Mouse (Mus musculus): ENCODE results near the gene Ctnnd2. TPM values are rescaled to one million over a fixed set of nuclear protein-coding genes. Genes with fewer than 3 reads are reported as not detected.

Gene Ctnnd2
- total and polyA plus RNA-seq, 3 experiments: 0.16 TPM; not detected in 2

DNA sequence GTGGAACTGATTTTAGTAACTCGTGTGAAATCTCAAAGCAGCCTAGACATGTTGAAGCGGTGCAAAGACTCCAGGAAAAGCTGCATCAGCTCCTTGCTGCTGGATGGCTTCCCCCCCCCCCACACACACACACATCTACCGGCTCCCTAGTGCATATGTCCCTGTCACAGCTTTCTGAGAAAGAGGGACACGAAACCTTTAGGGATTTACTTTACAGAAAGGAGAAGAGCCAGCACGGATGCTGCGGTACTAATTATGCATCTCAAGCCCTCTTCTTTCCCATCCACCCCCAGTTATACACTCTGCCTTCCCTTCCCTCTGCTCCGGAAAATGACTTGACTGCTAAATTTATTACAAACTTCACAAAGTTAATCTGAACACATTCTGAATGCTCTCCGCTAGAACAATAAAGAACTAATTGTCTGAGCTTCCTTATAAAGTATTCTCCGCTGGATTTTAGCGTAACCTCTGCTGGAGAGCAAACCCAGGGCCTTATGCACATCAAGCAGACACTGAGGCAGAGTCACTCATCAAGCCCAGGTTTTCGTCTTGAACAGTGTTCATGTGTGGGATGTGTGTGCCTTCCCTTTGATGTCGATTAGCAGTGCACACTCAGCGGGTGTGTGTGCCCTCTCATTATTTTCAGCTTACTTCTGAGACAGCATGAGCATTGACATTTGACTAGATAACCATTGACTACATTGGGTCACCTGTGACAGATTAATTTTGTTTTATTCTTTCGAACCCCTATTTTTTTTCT, 510.1 kb downstream of the Ctnnd2 start:
- DNase-seq (ENCODE audit: low spot score): no peak
- Histone ChIP-seq H3K27me3 (ENCODE audit: insufficient read depth, low read length) (no peaks in the 10 kb centered on the region), H3K4me1 (ENCODE audit: insufficient read depth, low read depth, low read length) (no peaks in the 10 kb centered on the region), H3K4me3 (ENCODE audit: low read depth, low read length) (no peak overlapping the region), H3K9me3 (replicated peaks) (peaks cover 5% of the 10 kb centered on the region), H3K36me3 (replicated peaks) (no peaks in the 10 kb centered on the region)
- TF ChIP-seq CTCF (IDR thresholded peaks at IDR 0.05; ENCODE audit: low read depth, low read length): no peak
- ATAC-seq (ENCODE audit: extremely low read depth, insufficient number of reproducible peaks, low FRiP score, poor library complexity, severe bottlenecking): no peak

DNA sequence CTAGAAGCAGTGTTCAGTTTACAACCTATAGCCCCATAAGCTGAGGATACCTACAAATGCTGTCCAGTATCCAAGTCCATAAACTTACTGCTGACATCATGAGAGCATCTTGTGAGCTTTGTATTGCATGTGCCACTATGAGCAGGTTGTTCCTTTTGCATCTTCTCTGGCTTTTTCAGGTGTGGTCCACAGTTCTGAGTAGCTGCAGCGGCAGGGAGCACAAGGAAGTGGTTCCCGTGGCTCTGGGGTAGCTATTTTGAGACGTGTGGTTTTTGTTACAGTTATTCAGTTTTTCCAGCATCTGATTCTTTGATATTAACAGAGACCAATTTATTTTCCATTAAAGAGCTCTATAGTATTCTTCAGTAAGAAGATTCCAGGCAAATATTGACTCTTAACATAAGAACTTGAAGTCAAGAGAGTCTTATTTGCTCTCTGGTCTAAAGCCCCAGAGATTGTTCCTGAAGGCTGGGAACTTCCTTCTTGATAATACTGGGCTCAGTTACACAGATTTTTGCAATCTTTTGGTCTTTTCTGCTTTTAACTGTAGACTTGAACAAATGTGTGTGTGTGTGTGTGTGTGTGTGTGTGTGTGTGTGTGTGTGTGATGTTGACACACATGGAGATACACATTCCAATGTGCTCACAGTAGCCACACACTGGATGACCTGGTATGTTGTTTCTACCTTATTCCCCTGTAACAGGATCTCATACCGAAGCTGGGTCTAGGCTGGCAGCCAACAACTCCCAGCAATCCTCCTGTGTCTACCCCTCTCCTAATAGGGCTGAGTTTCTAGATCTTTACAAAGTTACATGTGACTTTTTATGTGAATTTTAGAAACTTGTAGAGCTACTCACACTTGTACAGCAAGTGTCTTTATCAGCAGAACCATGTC, 514.1 kb downstream of the Ctnnd2 start:
- ATAC-seq (ENCODE audit: extremely low read depth, insufficient number of reproducible peaks, low FRiP score, poor library complexity, severe bottlenecking): no peak
- Histone ChIP-seq H3K4me1 (ENCODE audit: insufficient read depth, low read depth, low read length) (no peaks in the 10 kb centered on the region), H3K36me3 (replicated peaks) (no peaks in the 10 kb centered on the region), H3K4me3 (ENCODE audit: low read depth, low read length) (no peak overlapping the region), H3K27me3 (ENCODE audit: insufficient read depth, low read length) (no peaks in the 10 kb centered on the region), H3K9me3 (replicated peaks) (peaks cover 7% of the 10 kb centered on the region)
- no peak for DNase-seq (ENCODE audit: low spot score)
- TF ChIP-seq POLR2AphosphoS5 (IDR thresholded peaks at IDR 0.05; ENCODE audit: insufficient replicate concordance, low read depth, low read length): no peak
- TF ChIP-seq GATA1 (IDR thresholded peaks at IDR 0.05; ENCODE audit: borderline replicate concordance, low read length): no peak
- TF ChIP-seq CTCF (IDR thresholded peaks at IDR 0.05; ENCODE audit: low read depth, low read length): no peak
- TF ChIP-seq TAL1 (conservative IDR thresholded peaks at IDR 0.05; ENCODE audit: low read depth, low read length): no peak
- TF ChIP-seq GATA2 (IDR thresholded peaks at IDR 0.05; ENCODE audit: borderline replicate concordance, low read depth, low read length): no peak

- Histone ChIP-seq H3K4me1 (ENCODE audit: insufficient read depth, low read depth, low read length) (no peaks in the 10 kb centered on the region), H3K4me3 (ENCODE audit: low read depth, low read length) (no peak overlapping the region), H3K9me3 (replicated peaks) (peaks cover 7% of the 10 kb centered on the region; the same call in 1 of the 2 replicates), H3K27me3 (ENCODE audit: insufficient read depth, low read length) (no peaks in the 10 kb centered on the region), H3K36me3 (replicated peaks) (no peaks in the 10 kb centered on the region)
- DNase-seq (ENCODE audit: low spot score) (no peak), ATAC-seq (ENCODE audit: extremely low read depth, insufficient number of reproducible peaks, low FRiP score, poor library complexity, severe bottlenecking) (no peak)
- no peak for TF ChIP-seq TAL1 (conservative IDR thresholded peaks at IDR 0.05; ENCODE audit: low read depth, low read length)
- no peak for TF ChIP-seq CTCF (IDR thresholded peaks at IDR 0.05; ENCODE audit: low read depth, low read length)
- TF ChIP-seq POLR2AphosphoS5 (IDR thresholded peaks at IDR 0.05; ENCODE audit: insufficient replicate concordance, low read depth, low read length): no peak
- no peak for TF ChIP-seq GATA1 (IDR thresholded peaks at IDR 0.05; ENCODE audit: borderline replicate concordance, low read length)
- TF ChIP-seq GATA2 (IDR thresholded peaks at IDR 0.05; ENCODE audit: borderline replicate concordance, low read depth, low read length): no peak
These were observed 521.4 kb downstream of the Ctnnd2 start for GRCm38 (mm10) chr15:30693754-30694205.

- DNase-seq (ENCODE audit: low spot score): no peak
- Histone ChIP-seq H3K4me3 (ENCODE audit: low read depth, low read length) (no peak overlapping the region), H3K27me3 (ENCODE audit: insufficient read depth, low read length) (no peaks in the 10 kb centered on the region), H3K4me1 (ENCODE audit: insufficient read depth, low read depth, low read length) (no peaks in the 10 kb centered on the region), H3K9me3 (replicated peaks) (peaks cover 7% of the 10 kb centered on the region; the same call in 1 of the 2 replicates), H3K36me3 (replicated peaks) (no peaks in the 10 kb centered on the region)
- no peak for ATAC-seq (ENCODE audit: extremely low read depth, insufficient number of reproducible peaks, low FRiP score, poor library complexity, severe bottlenecking)
- TF ChIP-seq TAL1 (conservative IDR thresholded peaks at IDR 0.05; ENCODE audit: low read depth, low read length) (no peak), GATA2 (IDR thresholded peaks at IDR 0.05; ENCODE audit: borderline replicate concordance, low read depth, low read length) (no peak), CTCF (IDR thresholded peaks at IDR 0.05; ENCODE audit: low read depth, low read length) (no peak), POLR2AphosphoS5 (IDR thresholded peaks at IDR 0.05; ENCODE audit: insufficient replicate concordance, low read depth, low read length) (no peak), GATA1 (IDR thresholded peaks at IDR 0.05; ENCODE audit: borderline replicate concordance, low read length) (no peak)
These were observed 521.9 kb downstream of the Ctnnd2 start for GRCm38 (mm10) chr15:30694286-30694685.

GRCm38 (mm10) chr15:30695859-30696258, 523.5 kb downstream of the Ctnnd2 start:
- H3K27me3 ChIP-seq (ENCODE audit: insufficient read depth, low read length): no peaks in the 10 kb centered on the region
- no peak overlapping the region for H3K4me3 ChIP-seq (ENCODE audit: low read depth, low read length)
- no peaks in the 10 kb centered on the region for H3K4me1 ChIP-seq (ENCODE audit: insufficient read depth, low read depth, low read length)
- DNase-seq (ENCODE audit: low spot score) (no peak), ATAC-seq (ENCODE audit: extremely low read depth, insufficient number of reproducible peaks, low FRiP score, poor library complexity, severe bottlenecking) (no peak)
- TF ChIP-seq GATA2 (IDR thresholded peaks at IDR 0.05; ENCODE audit: borderline replicate concordance, low read depth, low read length) (no peak), POLR2AphosphoS5 (IDR thresholded peaks at IDR 0.05; ENCODE audit: insufficient replicate concordance, low read depth, low read length) (no peak), CTCF (IDR thresholded peaks at IDR 0.05; ENCODE audit: low read depth, low read length) (no peak), GATA1 (IDR thresholded peaks at IDR 0.05; ENCODE audit: borderline replicate concordance, low read length) (no peak), TAL1 (conservative IDR thresholded peaks at IDR 0.05; ENCODE audit: low read depth, low read length) (no peak)
- peaks cover 5% of the 10 kb centered on the region; the same call in 1 of the 2 replicates for H3K9me3 ChIP-seq (replicated peaks)
- H3K36me3 ChIP-seq (replicated peaks): no peaks in the 10 kb centered on the region

GRCm38 (mm10) chr15:30697356-30697755, 525.0 kb downstream of the Ctnnd2 start:
- Histone ChIP-seq H3K36me3 (replicated peaks) (no peaks in the 10 kb centered on the region), H3K4me3 (ENCODE audit: low read depth, low read length) (no peak overlapping the region), H3K27me3 (ENCODE audit: insufficient read depth, low read length) (no peaks in the 10 kb centered on the region), H3K4me1 (ENCODE audit: insufficient read depth, low read depth, low read length) (no peaks in the 10 kb centered on the region), H3K9me3 (replicated peaks) (peaks cover 3% of the 10 kb centered on the region; the same call in 1 of the 2 replicates)
- TF ChIP-seq TAL1 (conservative IDR thresholded peaks at IDR 0.05; ENCODE audit: low read depth, low read length) (no peak), GATA1 (IDR thresholded peaks at IDR 0.05; ENCODE audit: borderline replicate concordance, low read length) (no peak), CTCF (IDR thresholded peaks at IDR 0.05; ENCODE audit: low read depth, low read length) (no peak), POLR2AphosphoS5 (IDR thresholded peaks at IDR 0.05; ENCODE audit: insufficient replicate concordance, low read depth, low read length) (no peak), GATA2 (IDR thresholded peaks at IDR 0.05; ENCODE audit: borderline replicate concordance, low read depth, low read length) (no peak)
- ATAC-seq (ENCODE audit: extremely low read depth, insufficient number of reproducible peaks, low FRiP score, poor library complexity, severe bottlenecking) (no peak), DNase-seq (ENCODE audit: low spot score) (no peak)
